Mouse (Mus musculus) heart, embryonic 11.5 days (tissue): ENCODE data around the gene Gjd3. TPM values are rescaled to one million over a fixed set of nuclear protein-coding genes. Genes with fewer than 3 reads are reported as not detected.
A peak's percentile ranks its signal among the peaks of the same experiment; 100 is the strongest.

Experiments used
- ATAC-seq: fragments of 200-750 bp; cut with Nextera tagmentation; replicated peaks from 2 replicates; pipeline ENCODE4 v1.8.0; 2017; ENCODE audit warnings: moderate library complexity; ENCODE audit not compliant: insufficient number of reproducible peaks, low FRiP score, low TSS enrichment
- H3K27ac ChIP-seq: fragments of 300-500 bp; sonication (generic); 2 replicates; pipeline ENCODE4 v1.5.1; 2014; ENCODE audit warnings: mild to moderate bottlenecking, low read depth, low read length
- H3K27me3 ChIP-seq: fragments of 300-500 bp; sonication (generic); 2 replicates; pipeline ENCODE4 v1.6.1; 2014; ENCODE audit warnings: mild to moderate bottlenecking, low read length, mixed read lengths; ENCODE audit not compliant: control insufficient read depth, insufficient read depth
- H3K36me3 ChIP-seq: fragments of 300-500 bp; sonication (generic); 2 replicates; pipeline ENCODE4 v1.6.1; 2014; ENCODE audit warnings: mild to moderate bottlenecking, low read length, moderate library complexity, mixed read lengths; ENCODE audit not compliant: control insufficient read depth, insufficient read depth
- H3K4me1 ChIP-seq: fragments of 300-500 bp; sonication (generic); 2 replicates; pipeline ENCODE4 v1.6.1; 2014; ENCODE audit warnings: low read length; ENCODE audit not compliant: control insufficient read depth, insufficient read depth
- H3K4me2 ChIP-seq: fragments of 300-500 bp; sonication (generic); 2 replicates; pipeline ENCODE4 v1.6.1; 2014; ENCODE audit warnings: mild to moderate bottlenecking, moderate library complexity
- H3K4me3 ChIP-seq: fragments of 300-500 bp; sonication (generic); 2 replicates; pipeline ENCODE4 v1.5.1; 2014; ENCODE audit warnings: low read depth, low read length
- H3K9ac ChIP-seq: fragments of 300-500 bp; sonication (generic); 2 replicates; pipeline ENCODE4 v1.6.1; 2014; ENCODE audit warnings: mild to moderate bottlenecking, low read depth, low read length, moderate library complexity
- H3K9me3 ChIP-seq: fragments of 300-500 bp; sonication (generic); replicated peaks from 2 replicates; pipeline ENCODE4 v1.6.1; 2016; ENCODE audit warnings: low read length; ENCODE audit not compliant: control insufficient read depth
- WGBS: fragments of 180-500 bp; shearing (Covaris S2); extraction: QIAGEN DNeasy Blood & Tissue Kit; methylation state at CpG from one replicate; pipeline ENCODE4 v1.1.7; 2014; ENCODE audit not compliant: insufficient replicate concordance; 5-methylcytosine and 5-hydroxymethylcytosine counted together
- polyA plus RNA-seq: library from polyadenylated mRNA; unstranded; fragments of >200 nt; fragmentation: Nextera tagmentation; extraction: Ambion mirVana; gene quantifications from 2 replicates; pipeline ENCODE4 v1.2.1, GENCODE M21; 2014

Gene Gjd3
- polyA plus RNA-seq, 1 experiment from 2014 or later, result 1.3 TPM

- Histone ChIP-seq H3K36me3 (no peaks in the 10 kb centered on the region), H3K9me3 (no peaks in the 10 kb centered on the region), H3K4me3 (no peak overlapping the region; the same call in 1 of the 2 replicates), H3K27me3 (no peaks in the 10 kb centered on the region), H3K9ac (peak overlapping the region; percentile 43), H3K4me2 (peak overlapping the region; percentile 90), H3K27ac (peak overlapping the region; percentile 93), H3K4me1 (peaks cover 76% of the 10 kb centered on the region)
- WGBS, result 22% methylated on average over 19 of the region's 19 CpGs
- no peak for ATAC-seq
Measured at GRCm38 (mm10) chr11:98932293-98933091, 50.3 kb downstream of the Gjd3 start.

Other genes with a start within 250 kb of the Gjd3 start
- 32.2 and 35.7 TPM in 2 replicates for gene Thra, start 242.4 kb downstream of the Gjd3 start, polyA plus RNA-seq
- 5.6 and 6.4 TPM in 2 replicates for gene Nr1d1, start 207.7 kb downstream of the Gjd3 start, polyA plus RNA-seq
- 15.9 and 17.1 TPM in 2 replicates for gene Msl1, start 187.5 kb downstream of the Gjd3 start, polyA plus RNA-seq
- gene Casc3, start 178.1 kb downstream of the Gjd3 start, polyA plus RNA-seq, result 22.2 and 28.5 TPM in 2 replicates
- 0.57 and 0.73 TPM in 2 replicates for gene Rapgefl1, start 146.2 kb downstream of the Gjd3 start, polyA plus RNA-seq
- 3.8 and 4.0 TPM in 2 replicates for gene Wipf2, start 119.4 kb downstream of the Gjd3 start, polyA plus RNA-seq
- gene Cdc6, start 75.2 kb downstream of the Gjd3 start, polyA plus RNA-seq, result 33.6 and 34.0 TPM in 2 replicates
- gene Rara, start 55.2 kb downstream of the Gjd3 start, polyA plus RNA-seq, result 34.9 and 36.6 TPM in 2 replicates
- gene Top2a, start 41.2 kb upstream of the Gjd3 start, polyA plus RNA-seq, result 220 and 244 TPM in 2 replicates
- gene Igfbp4, start 58.2 kb upstream of the Gjd3 start, polyA plus RNA-seq, result 284 and 289 TPM in 2 replicates
- 0.13 TPM in 1 of 2 replicates, not detected in the other for gene Tns4, start 106.3 kb upstream of the Gjd3 start, polyA plus RNA-seq
- 0.21 and 0.36 TPM in 2 replicates for gene Ccr7, start 172.1 kb upstream of the Gjd3 start, polyA plus RNA-seq
- 125 and 130 TPM in 2 replicates for gene Smarce1, start 248.0 kb upstream of the Gjd3 start, polyA plus RNA-seq